Mouse (Mus musculus) limb, embryonic 13.5 days (tissue): ENCODE results near the gene Ugt1a10. TPM values are rescaled to one million over a fixed set of nuclear protein-coding genes. Genes with fewer than 3 reads are reported as not detected.
"Not testable (repeated sequence)": the region's sequence is repeated elsewhere in the genome, so short reads cannot be mapped to it uniquely, and the experiment has no call there.

Experiments used
- ATAC-seq: fragments of 200-750 bp; cut with Nextera tagmentation; 2 replicates; pipeline ENCODE4 v1.8.0; 2017; ENCODE audit warnings: low read depth, moderate number of reproducible peaks, moderate TSS enrichment; ENCODE audit not compliant: low FRiP score
- H3K27ac ChIP-seq: fragments of 300-500 bp; sonication (generic); 2 replicates; pipeline ENCODE4 v1.5.1; 2015; ENCODE audit warnings: inconsistent platforms, mild to moderate bottlenecking, moderate library complexity
- H3K27me3 ChIP-seq: fragments of 300-500 bp; sonication (generic); 2 replicates; pipeline ENCODE4 v1.6.1; 2015; ENCODE audit warnings: mild to moderate bottlenecking, inconsistent platforms
- H3K36me3 ChIP-seq: fragments of 300-500 bp; sonication (generic); 2 replicates; pipeline ENCODE4 v1.6.1; 2015; ENCODE audit warnings: inconsistent platforms, mild to moderate bottlenecking, moderate library complexity
- H3K4me1 ChIP-seq: fragments of 300-500 bp; sonication (generic); 2 replicates; pipeline ENCODE4 v1.6.1; 2015; ENCODE audit warnings: inconsistent platforms
- H3K4me2 ChIP-seq: fragments of 300-500 bp; sonication (generic); replicated peaks from 2 replicates; pipeline ENCODE4 v1.6.1; 2015; ENCODE audit warnings: inconsistent platforms, mild to moderate bottlenecking, moderate library complexity
- H3K4me3 ChIP-seq: fragments of 300-500 bp; sonication (generic); 2 replicates; pipeline ENCODE4 v1.5.1; 2015; ENCODE audit warnings: moderate library complexity, mild to moderate bottlenecking, inconsistent platforms
- H3K9ac ChIP-seq: fragments of 300-500 bp; sonication (generic); 2 replicates; pipeline ENCODE4 v1.6.1; 2015; ENCODE audit warnings: mild to moderate bottlenecking, inconsistent platforms
- H3K9me3 ChIP-seq: fragments of 300-500 bp; sonication (generic); 2 replicates; pipeline ENCODE4 v1.6.1; 2016; ENCODE audit warnings: inconsistent platforms
- WGBS: fragments of 180-500 bp; shearing (Covaris S2); methylation state at CpG from one replicate; pipeline ENCODE4 v1.1.7; 2015; 5-methylcytosine and 5-hydroxymethylcytosine counted together
- polyA plus RNA-seq: library from polyadenylated mRNA; unstranded; fragments of >200 nt; fragmentation: Nextera tagmentation; extraction: Ambion mirVana; gene quantifications from 2 replicates; pipeline ENCODE4 v1.2.1, GENCODE M21; 2015

Gene Ugt1a10
- polyA plus RNA-seq, 1 experiment from 2014 or later, result not detected

DNA sequence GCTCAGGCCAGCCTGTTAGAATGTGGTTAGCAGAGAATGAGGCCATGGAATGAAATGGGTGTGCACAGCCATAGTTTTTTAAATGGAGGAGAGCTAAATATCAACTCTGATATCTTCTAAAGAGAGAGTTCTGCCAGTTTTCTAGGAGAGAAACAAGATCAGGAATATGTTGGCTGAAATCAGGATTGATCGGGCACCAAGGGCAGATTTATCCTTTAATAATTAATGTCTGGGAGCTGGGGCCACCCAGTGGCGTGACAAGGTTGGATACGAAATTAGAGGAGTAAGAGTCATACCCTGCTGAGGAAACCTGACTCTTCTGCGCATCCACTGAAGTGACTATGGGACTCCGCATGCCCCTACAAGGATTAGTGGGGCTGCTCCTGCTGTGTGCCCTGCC lies 110.5 kb downstream of the Ugt1a10 start, which contains the start of gene Ugt1a5:
Ugt1a5 (plus strand) TSS at position 302 of the 400 bp plus-strand sequence.
- 78% methylated on average over 5 of the region's 5 CpGs for WGBS
- H3K27me3 ChIP-seq, result no peaks in the 10 kb centered on the region
- H3K9ac ChIP-seq, result no peak within 1 kb of the TSS
- no peak within 1 kb of the TSS for H3K4me2 ChIP-seq
- no peak within 1 kb of the TSS for H3K4me3 ChIP-seq
- no peaks in the 10 kb centered on the region for H3K9me3 ChIP-seq
- no peaks in the 10 kb centered on the region for H3K4me1 ChIP-seq
- no peak within 1 kb of the TSS for H3K27ac ChIP-seq
- ATAC-seq, result no peak
- no peaks in the 10 kb centered on the region for H3K36me3 ChIP-seq

DNA sequence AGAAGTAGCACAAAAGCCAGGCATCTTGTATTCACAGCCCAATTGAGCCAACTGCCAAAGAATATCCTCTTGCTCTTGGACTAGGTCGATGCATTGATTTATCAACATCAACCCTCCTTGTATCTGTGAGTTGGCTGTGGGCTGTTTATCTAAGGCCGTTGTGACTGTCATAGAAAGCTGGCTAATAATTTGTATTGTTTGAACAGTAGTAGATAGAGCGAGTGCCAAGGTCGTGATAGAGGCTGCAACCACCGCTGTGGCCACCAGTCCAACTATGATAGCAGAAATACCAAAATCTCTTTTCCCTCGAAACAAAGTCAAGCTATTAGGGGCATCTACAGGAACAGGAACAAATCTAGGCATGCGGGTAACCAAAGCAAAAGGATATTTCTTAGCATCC lies 117.0 kb downstream of the Ugt1a10 start:
- 82% methylated on average over 7 of the region's 7 CpGs for WGBS
- not testable (repeated sequence) for H3K27me3 ChIP-seq, ATAC-seq, H3K4me3 ChIP-seq, H3K9ac ChIP-seq, H3K4me2 ChIP-seq, H3K27ac ChIP-seq, H3K4me1 ChIP-seq, H3K36me3 ChIP-seq
- H3K9me3 ChIP-seq, result peaks cover 16% of the 10 kb centered on the region

DNA sequence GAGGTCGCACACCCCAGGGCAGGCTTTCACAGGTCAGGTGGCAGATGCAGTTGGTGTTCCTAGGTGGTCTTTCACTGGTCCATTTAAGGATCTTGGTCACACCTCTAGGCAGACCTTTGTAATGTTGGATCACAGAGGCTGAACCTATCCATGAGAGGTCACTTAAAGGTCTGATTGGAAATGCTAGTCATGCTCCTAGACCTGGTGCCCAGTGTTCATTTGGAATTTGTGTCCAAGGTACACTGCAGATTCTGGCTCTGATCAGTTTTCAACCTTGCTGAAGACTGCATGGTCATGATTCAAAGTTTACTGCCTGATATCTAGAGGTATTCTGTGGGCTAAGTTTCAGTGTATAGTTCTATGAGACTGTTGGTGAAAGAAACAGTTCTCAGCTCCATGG lies 124.5 kb downstream of the Ugt1a10 start:
- peaks cover 29% of the 10 kb centered on the region for H3K9me3 ChIP-seq
- no peak overlapping the region for H3K4me2 ChIP-seq
- H3K36me3 ChIP-seq, result no peaks in the 10 kb centered on the region
- H3K4me3 ChIP-seq, result no peak overlapping the region
- H3K27me3 ChIP-seq, result no peaks in the 10 kb centered on the region; the same call in 1 of the 2 replicates
- no peak overlapping the region for H3K9ac ChIP-seq
- WGBS, result 81% methylated on average over 1 of the region's 1 CpGs
- no peak overlapping the region for H3K27ac ChIP-seq
- no peaks in the 10 kb centered on the region for H3K4me1 ChIP-seq
- ATAC-seq, result no peak

DNA sequence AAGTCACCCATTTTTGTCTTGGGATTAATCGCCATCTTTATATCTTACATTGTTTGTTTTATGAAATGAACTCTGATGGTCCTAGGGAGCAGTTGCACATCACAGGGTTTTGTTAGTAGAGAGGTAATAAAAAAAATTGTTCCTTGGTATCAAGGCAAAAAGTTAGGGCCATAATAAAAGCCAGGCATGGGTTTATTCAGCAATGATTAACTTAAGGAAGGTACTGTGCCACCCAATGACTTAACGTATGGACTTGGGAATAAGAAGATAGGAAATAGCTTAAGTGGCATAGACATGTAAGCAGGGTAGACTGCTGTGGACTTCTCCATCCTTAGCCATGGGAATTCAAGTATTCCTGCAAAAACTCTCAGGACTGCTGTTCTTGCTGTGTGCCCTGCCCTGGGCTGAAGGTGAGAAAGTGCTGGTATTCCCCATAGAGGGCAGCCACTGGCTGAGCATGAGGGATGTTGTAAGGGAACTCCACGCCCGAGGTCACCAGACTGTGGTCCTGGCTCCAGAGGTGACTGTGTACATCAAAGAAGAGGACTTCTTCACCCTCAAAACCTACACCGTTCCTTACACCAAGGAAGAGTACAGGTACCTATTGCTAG lies 131.2 kb downstream of the Ugt1a10 start:
- Histone ChIP-seq H3K4me1 (no peaks in the 10 kb centered on the region), H3K27ac (no peak overlapping the region), H3K9me3 (no peaks in the 10 kb centered on the region; the same call in 1 of the 2 replicates), H3K4me2 (no peak overlapping the region), H3K36me3 (no peaks in the 10 kb centered on the region), H3K9ac (no peak overlapping the region), H3K27me3 (no peaks in the 10 kb centered on the region; the same call in 1 of the 2 replicates), H3K4me3 (no peak overlapping the region)
- WGBS, result 83% methylated on average over 5 of the region's 5 CpGs
- ATAC-seq, result no peak

DNA sequence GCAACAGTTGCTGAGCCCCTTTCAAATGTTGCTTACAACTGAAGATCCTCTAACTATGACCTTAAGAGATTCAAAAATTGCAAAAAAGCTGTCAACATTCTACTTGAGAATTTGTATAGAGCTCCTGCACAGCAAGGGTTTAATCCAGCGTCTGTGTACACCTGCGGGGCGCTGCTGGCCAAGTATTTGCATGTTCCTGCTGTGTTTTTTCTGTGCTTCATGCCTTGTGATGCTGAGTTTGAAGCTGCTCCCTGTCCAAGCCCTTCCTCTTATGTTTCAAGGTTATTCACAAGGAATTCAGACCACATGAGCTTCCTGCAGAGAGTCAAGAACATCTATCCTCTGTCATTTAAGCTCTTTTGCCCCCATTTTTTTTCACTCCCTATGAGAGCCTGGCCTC lies 136.9 kb downstream of the Ugt1a10 start:
- Histone ChIP-seq H3K27ac (no peak overlapping the region), H3K27me3 (no peaks in the 10 kb centered on the region), H3K9ac (no peak overlapping the region), H3K36me3 (no peaks in the 10 kb centered on the region), H3K4me1 (no peaks in the 10 kb centered on the region), H3K9me3 (no peaks in the 10 kb centered on the region; the same call in 1 of the 2 replicates), H3K4me2 (no peak overlapping the region), H3K4me3 (no peak overlapping the region)
- no peak for ATAC-seq
- WGBS, result 75% methylated on average over 3 of the region's 3 CpGs

DNA sequence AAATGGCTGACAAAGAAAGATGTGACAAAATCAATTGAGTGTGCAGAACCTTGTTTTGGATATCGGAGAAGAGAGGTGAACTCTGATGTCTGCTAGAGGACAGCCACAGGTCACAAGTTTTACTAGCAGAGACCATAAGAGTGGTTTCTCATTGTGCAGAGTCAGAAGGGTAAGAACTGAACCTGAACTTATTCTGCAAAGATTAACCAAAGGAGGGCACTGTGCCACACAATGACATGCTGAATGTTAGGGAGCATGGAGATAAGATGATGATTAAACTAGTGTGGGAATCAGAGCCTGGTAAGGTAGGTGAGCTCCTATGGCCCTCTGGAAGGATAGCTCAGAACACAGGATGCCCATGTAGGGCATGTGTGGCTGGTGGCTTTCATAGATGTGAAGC lies 140.5 kb downstream of the Ugt1a10 start:
- no peaks in the 10 kb centered on the region for H3K36me3 ChIP-seq

DNA sequence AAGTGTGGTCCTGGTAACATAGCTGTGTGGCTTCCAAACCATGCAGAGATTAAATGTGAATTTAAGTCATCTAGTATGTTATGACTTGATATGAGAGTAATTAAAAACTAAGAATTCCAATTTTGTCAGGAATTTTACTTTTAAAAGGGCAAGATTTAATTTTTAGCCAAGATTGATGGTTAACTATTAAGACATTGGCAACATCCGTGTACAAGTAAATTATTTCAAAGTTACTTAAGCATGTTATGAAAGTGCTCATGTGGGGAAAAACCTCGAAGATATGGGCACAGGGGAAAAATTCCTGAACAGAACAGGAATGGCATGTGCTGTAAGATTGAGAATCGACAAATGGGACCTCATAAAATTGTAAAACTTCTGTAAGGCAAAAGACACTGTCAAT lies 142.3 kb downstream of the Ugt1a10 start:
- no peaks in the 10 kb centered on the region for H3K27me3 ChIP-seq
- H3K36me3 ChIP-seq, result no peaks in the 10 kb centered on the region
- WGBS, result 66% methylated on average over 3 of the region's 3 CpGs

More for the DNA sequence above, 140.5 kb downstream of the Ugt1a10 start:
- Histone ChIP-seq H3K9ac (no peak overlapping the region), H3K9me3 (no peaks in the 10 kb centered on the region), H3K4me1 (no peaks in the 10 kb centered on the region), H3K4me3 (no peak overlapping the region), H3K27me3 (no peaks in the 10 kb centered on the region), H3K27ac (no peak overlapping the region), H3K4me2 (no peak overlapping the region)
- 85% methylated on average over 1 of the region's 1 CpGs for WGBS
- no peak for ATAC-seq

DNA sequence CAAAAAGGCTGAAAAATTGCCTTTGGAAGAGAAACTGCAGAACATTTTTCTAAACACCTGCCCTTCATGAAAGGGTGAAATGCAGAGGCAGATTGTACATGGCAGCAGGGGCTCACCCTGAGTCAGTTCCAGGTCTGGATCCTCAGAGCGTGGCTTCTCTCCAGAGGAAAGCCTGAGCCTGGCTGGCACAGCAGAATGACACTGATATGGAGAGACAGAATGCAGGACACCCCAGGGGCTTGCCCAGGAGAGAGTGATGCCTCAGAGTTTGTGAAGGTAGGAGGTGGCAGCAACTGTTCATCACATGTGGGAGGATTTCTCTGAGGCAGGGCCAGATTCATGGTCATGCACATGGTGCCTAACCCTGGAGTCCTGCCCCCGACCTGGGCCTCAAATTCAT lies 144.8 kb downstream of the Ugt1a10 start:
- ATAC-seq, result no peak
- Histone ChIP-seq H3K9me3 (peaks cover 7% of the 10 kb centered on the region; the same call in 1 of the 2 replicates), H3K27ac (no peak overlapping the region), H3K9ac (no peak overlapping the region), H3K4me3 (no peak overlapping the region), H3K36me3 (peaks cover 5% of the 10 kb centered on the region; the same call in 1 of the 2 replicates), H3K4me1 (no peaks in the 10 kb centered on the region), H3K4me2 (no peak overlapping the region), H3K27me3 (no peaks in the 10 kb centered on the region)
- 66% methylated on average over 2 of the region's 2 CpGs for WGBS

More for the DNA sequence above, 142.3 kb downstream of the Ugt1a10 start:
- Histone ChIP-seq H3K4me2 (no peak overlapping the region), H3K27ac (no peak overlapping the region), H3K4me3 (no peak overlapping the region), H3K9me3 (no peaks in the 10 kb centered on the region), H3K4me1 (no peaks in the 10 kb centered on the region), H3K9ac (no peak overlapping the region)
- no peak for ATAC-seq

DNA sequence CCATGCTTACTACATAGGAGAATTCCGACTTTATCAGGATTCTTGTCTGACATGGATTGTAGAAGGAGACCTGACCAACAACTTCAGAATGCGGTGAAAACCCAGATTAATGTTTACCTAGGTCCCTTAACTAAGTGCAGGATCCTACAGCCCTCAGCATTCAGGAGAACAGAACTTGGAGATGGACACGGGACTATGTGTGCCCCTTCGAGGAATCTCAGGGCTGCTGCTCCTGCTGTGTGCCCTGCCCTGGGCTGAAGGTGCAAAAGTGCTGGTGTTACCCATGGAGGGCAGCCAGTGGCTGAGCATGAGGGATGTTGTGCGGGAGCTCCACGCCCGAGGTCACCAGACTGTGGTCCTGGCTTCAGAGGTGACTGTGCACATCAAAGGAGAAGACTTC lies 145.3 kb downstream of the Ugt1a10 start, which contains the start of gene Ugt1a2:
Ugt1a2 (plus strand) TSS at position 146 of the 400 bp plus-strand sequence.
- no peak within 1 kb of the TSS for H3K4me3 ChIP-seq
- H3K9me3 ChIP-seq, result peaks cover 9% of the 10 kb centered on the region; the same call in 1 of the 2 replicates
- no peak within 1 kb of the TSS for H3K4me2 ChIP-seq
- WGBS, result 80% methylated on average over 7 of the region's 7 CpGs
- H3K36me3 ChIP-seq, result peaks cover 5% of the 10 kb centered on the region; the same call in 1 of the 2 replicates
- no peak within 1 kb of the TSS for H3K27ac ChIP-seq
- H3K27me3 ChIP-seq, result no peaks in the 10 kb centered on the region
- no peaks in the 10 kb centered on the region for H3K4me1 ChIP-seq
- ATAC-seq, result no peak
- H3K9ac ChIP-seq, result no peak within 1 kb of the TSS

DNA sequence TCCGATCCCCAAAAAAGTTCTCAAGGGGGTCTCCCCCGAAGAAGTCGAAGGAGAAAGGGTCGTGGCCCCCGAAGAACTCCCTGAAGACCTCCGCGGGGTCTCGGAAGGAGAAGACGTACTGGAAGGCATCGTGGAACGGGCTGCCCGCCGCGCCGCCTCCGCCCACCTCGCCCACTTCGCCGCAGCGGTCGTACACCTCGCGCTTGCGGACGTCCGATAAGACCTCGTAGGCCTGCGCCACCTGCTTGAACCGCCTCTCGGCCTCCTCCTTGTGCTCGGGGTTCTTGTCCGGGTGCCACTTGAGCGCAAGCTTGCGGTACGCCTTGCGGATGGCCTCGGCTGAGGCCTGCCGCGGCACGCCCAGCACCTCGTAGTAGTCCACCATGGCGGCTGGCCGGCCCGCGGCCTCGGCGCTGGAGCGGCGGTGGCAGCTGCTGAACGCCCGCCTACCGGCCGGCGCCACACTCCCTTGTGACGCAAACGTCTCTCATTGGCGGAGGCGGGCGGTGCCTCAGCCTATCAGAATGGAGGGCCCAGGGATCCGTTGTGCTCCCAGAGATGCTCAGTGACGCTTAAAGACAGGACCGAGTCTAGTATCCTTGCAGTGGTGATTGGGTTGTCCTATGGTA lies 150.2 kb downstream of the Ugt1a10 start, which contains the start of gene Dnajb3:
Dnajb3 (minus strand) TSS at position 489 of the 629 bp plus-strand sequence.
- H3K9me3 ChIP-seq, result peaks cover 9% of the 10 kb centered on the region; the same call in 1 of the 2 replicates
- peak within 1 kb of the TSS; percentile 53 for H3K4me3 ChIP-seq
- H3K27me3 ChIP-seq, result no peaks in the 10 kb centered on the region
- ATAC-seq, result peak; percentile 98
- 0 out of 2 replicates have a peak within 1 kb of the TSS, but pooled peaks have one; percentile 22 for H3K27ac ChIP-seq
- WGBS, result 7% methylated on average over 62 of the region's 62 CpGs
- peak within 1 kb of the TSS; percentile 74 for H3K9ac ChIP-seq
- peak within 1 kb of the TSS; percentile 75 for H3K4me2 ChIP-seq
- no peaks in the 10 kb centered on the region for H3K4me1 ChIP-seq
- H3K36me3 ChIP-seq, result peaks cover 5% of the 10 kb centered on the region; the same call in 1 of the 2 replicates

DNA sequence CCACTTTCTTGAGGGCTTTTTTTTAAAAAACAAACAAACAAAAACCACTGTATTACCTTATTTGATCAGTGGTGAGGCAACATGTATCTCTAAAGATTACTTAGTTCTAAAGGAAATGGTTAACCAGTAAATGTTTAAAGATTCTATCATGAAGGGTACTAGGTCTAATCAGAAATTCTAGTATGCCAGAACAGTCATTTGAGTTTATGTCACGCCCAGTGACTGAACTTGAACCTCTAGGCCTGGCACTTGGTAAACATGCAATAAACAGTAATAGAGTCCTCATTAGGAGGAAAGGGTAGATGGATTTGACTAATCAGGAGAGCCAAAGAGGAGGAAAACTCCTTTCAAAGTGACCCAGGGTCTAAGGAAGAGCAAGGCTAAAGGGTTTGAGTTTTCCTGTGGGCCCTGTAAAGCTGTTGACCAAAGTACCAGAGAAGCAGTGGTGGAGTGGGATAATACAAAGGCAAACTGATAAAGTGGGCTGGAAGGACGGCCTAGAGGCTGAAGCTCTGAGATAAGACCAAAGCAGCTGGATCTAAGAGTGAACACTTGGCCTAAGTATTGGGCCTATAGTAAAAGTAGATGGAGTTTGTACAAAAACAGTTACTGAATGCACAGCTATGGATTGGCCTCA lies 151.8 kb downstream of the Ugt1a10 start:
- 82% methylated on average over 2 of the region's 2 CpGs for whole genome bisulfite sequencing
- Histone ChIP-seq H3K9ac (no peak overlapping the region), H3K9me3 (peaks cover 17% of the 10 kb centered on the region), H3K4me1 (no peaks in the 10 kb centered on the region), H3K27ac (no peak overlapping the region), H3K4me3 (no peak overlapping the region), H3K36me3 (peaks cover 5% of the 10 kb centered on the region; the same call in 1 of the 2 replicates), H3K4me2 (no peak overlapping the region), H3K27me3 (no peaks in the 10 kb centered on the region)
- no peak for ATAC-seq

DNA sequence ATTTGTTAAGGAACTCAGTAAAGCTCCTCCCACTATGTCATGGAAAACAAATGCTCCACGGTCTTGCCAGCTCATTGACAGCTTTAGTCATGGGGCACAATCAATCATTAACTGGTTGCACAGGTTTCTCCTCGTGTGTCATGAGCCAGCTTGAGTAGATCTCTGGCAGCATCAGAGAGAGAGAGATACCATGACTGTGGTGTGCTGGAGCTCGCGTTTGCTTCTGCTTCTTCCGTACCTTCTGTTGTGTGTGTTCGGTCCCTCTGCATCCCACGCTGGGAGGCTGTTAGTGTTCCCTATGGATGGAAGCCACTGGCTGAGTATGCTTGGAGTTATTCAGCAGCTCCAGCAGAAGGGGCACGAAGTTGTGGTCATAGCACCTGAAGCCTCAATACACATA lies 156.6 kb downstream of the Ugt1a10 start, which contains the start of gene Ugt1a1:
Ugt1a1 (plus strand) TSS at position 148 of the 400 bp plus-strand sequence.
- H3K27ac ChIP-seq, result no peak within 1 kb of the TSS
- H3K4me1 ChIP-seq, result no peaks in the 10 kb centered on the region
- WGBS, result 68% methylated on average over 8 of the region's 8 CpGs
- ATAC-seq, result no peak
- H3K27me3 ChIP-seq, result no peaks in the 10 kb centered on the region
- no peaks in the 10 kb centered on the region for H3K36me3 ChIP-seq
- no peak within 1 kb of the TSS for H3K4me3 ChIP-seq
- no peak within 1 kb of the TSS for H3K9ac ChIP-seq
- H3K9me3 ChIP-seq, result peaks cover 51% of the 10 kb centered on the region
- H3K4me2 ChIP-seq, result no peak within 1 kb of the TSS
